Comparison of ENCODE assay signal across 9 mouse cellular contexts in the genomic region with DNA sequence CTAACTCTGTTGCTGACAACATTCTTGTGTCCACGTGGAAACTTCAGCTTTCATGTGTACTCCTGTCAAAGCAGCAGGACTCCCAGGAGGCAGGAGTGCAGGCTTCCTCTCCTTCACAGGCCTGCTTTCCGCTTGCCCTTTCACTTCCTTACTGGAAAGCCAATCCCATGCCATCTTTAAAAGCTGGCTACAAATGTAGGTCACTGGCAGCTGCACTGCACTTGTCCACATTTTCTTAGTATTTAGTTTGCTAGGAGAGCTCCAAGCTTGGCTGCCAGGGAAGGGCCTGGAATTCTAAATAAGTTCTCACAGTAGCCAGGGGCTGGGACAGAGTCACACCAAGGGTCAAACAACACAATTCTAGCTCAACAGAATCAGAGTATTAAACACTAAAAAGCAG. TPM values are rescaled to one million over a fixed set of nuclear protein-coding genes. Genes with fewer than 3 reads are reported as not detected.
A peak's percentile ranks its signal among the peaks of the same experiment; 100 is the strongest.
DNase-seq lines count a peak whose midpoint lies in the region; ATAC-seq lines count a peak whose summit lies in the region.
"Had no signal": no experiment of that assay in that cellular context is flagged by ENCODE, and none has a peak within 500 bp of the region (broad histone marks: within the 10 kb centered on the region; RNA-seq: fewer than 3 reads in every experiment).

No protein-coding gene starts in this region.

- H3K27ac ChIP-seq in hindbrain, embryonic 14.5 days: no peak overlapping the region; the same call in 1 of the 2 replicates
- no peak overlapping the region for H3K27ac ChIP-seq in hindbrain, embryonic 11.5 days (ENCODE audit: low read depth, low read length)
- no peak overlapping the region for H3K27ac ChIP-seq in midbrain, embryonic 13.5 days

- WGBS in hindbrain, embryonic 14.5 days: 43% methylated on average over 2 of the region's 2 CpGs
- 57% methylated on average over 2 of the region's 2 CpGs for whole genome bisulfite sequencing in hindbrain, embryonic 11.5 days
- 59% methylated on average over 2 of the region's 2 CpGs for WGBS in midbrain, embryonic 13.5 days

- H3K9me3 ChIP-seq in hindbrain, embryonic 14.5 days (ENCODE audit: control insufficient read depth, low read length): no peaks in the 10 kb centered on the region
- no peaks in the 10 kb centered on the region for H3K9me3 ChIP-seq in hindbrain, embryonic 11.5 days (ENCODE audit: control insufficient read depth, low read length)
- 0 out of 2 replicates have a peak, but pooled peaks cover 3% of the 10 kb centered on the region for H3K9me3 ChIP-seq in midbrain, embryonic 13.5 days

- no peak overlapping the region for H3K4me3 ChIP-seq in hindbrain, embryonic 14.5 days (replicated peaks; ENCODE audit: low read length)
- no peak overlapping the region for H3K4me3 ChIP-seq in hindbrain, embryonic 11.5 days (ENCODE audit: low read depth, low read length)
- no peak overlapping the region for H3K4me3 ChIP-seq in midbrain, embryonic 13.5 days (replicated peaks)

- no peak overlapping the region for H3K9ac ChIP-seq in hindbrain, embryonic 14.5 days
- no peak overlapping the region for H3K9ac ChIP-seq in hindbrain, embryonic 11.5 days (ENCODE audit: low read depth, low read length)
- no peak overlapping the region for H3K9ac ChIP-seq in midbrain, embryonic 13.5 days (replicated peaks)

- DNase-seq in hindbrain, embryonic 14.5 days (ENCODE audit: low spot score): peak; percentile 25
- no peak for DNase-seq in hindbrain, embryonic 11.5 days (ENCODE audit: low spot score)
- peak; percentile 6 to 23 for DNase-seq in adrenal gland, postnatal 36 days
- peak; percentile 9 to 46 for DNase-seq in frontal cortex, postnatal 36 days (ENCODE audit: low spot score in 2 of 2)
- peak; percentile 2 to 10 for DNase-seq in left cerebral cortex, adult 18-20 months (ENCODE audit: low spot score in 2 of 2)
- DNase-seq in urinary bladder, postnatal 14 days (ENCODE audit: low spot score): no peak

- ATAC-seq in hindbrain, embryonic 14.5 days (ENCODE audit: low FRiP score): no peak
- no peak for ATAC-seq in hindbrain, embryonic 11.5 days (ENCODE audit: low FRiP score)
- ATAC-seq in inflammation-experienced regulatory T-cells, adult 6 months: no peak
- ATAC-seq in midbrain, embryonic 13.5 days: no peak

- no peak overlapping the region for H3K4me2 ChIP-seq in hindbrain, embryonic 14.5 days (replicated peaks)
- no peak overlapping the region for H3K4me2 ChIP-seq in hindbrain, embryonic 11.5 days (replicated peaks; ENCODE audit: low read depth, low read length)
- H3K4me2 ChIP-seq in midbrain, embryonic 13.5 days (replicated peaks): no peak overlapping the region

- H3K4me1 ChIP-seq in hindbrain, embryonic 14.5 days (replicated peaks; ENCODE audit: control insufficient read depth, insufficient read depth, low read length): no peaks in the 10 kb centered on the region
- no peaks in the 10 kb centered on the region for H3K4me1 ChIP-seq in hindbrain, embryonic 11.5 days (replicated peaks; ENCODE audit: control insufficient read depth, insufficient read depth, low read length)
- no peaks in the 10 kb centered on the region for H3K4me1 ChIP-seq in midbrain, embryonic 13.5 days (replicated peaks)

- no peaks in the 10 kb centered on the region for H3K27me3 ChIP-seq in hindbrain, embryonic 14.5 days (ENCODE audit: control insufficient read depth, insufficient read depth, low read length)
- H3K27me3 ChIP-seq in hindbrain, embryonic 11.5 days (ENCODE audit: control insufficient read depth, insufficient read depth, low read length): no peaks in the 10 kb centered on the region
- H3K27me3 ChIP-seq in midbrain, embryonic 13.5 days: no peaks in the 10 kb centered on the region
- H3K27me3 ChIP-seq: CH12.LX had no signal

- H3K36me3 ChIP-seq in hindbrain, embryonic 14.5 days (replicated peaks; ENCODE audit: control insufficient read depth, insufficient read depth): no peaks in the 10 kb centered on the region
- H3K36me3 ChIP-seq in hindbrain, embryonic 11.5 days (ENCODE audit: control insufficient read depth, insufficient read depth, low read length): no peaks in the 10 kb centered on the region
- no peaks in the 10 kb centered on the region; the same call in 1 of the 2 replicates for H3K36me3 ChIP-seq in midbrain, embryonic 13.5 days

RNA-seq across cellular contexts. Expression of gene Elp4, which starts 49.6 kb away (rescaled TPM):
- polyA plus RNA-seq in hindbrain, embryonic 14.5 days (2014; fragmentation: Nextera tagmentation; extraction: Ambion mirVana): 35.4 and 36.0 TPM in 2 replicates
- polyA plus RNA-seq in hindbrain, embryonic 11.5 days (2014; fragmentation: Nextera tagmentation; extraction: Ambion mirVana): 55.6 and 61.9 TPM in 2 replicates
- 10 to 100 TPM; 13.3 to 18.8 TPM for total RNA-seq in adrenal gland, postnatal 36 days (2021)
- total RNA-seq in left cerebral cortex, adult 18-20 months (2021): 10 to 100 TPM; 18.5 to 22.5 TPM
- 10 to 100 TPM in 2 of 3 experiments, 1 to 10 TPM in 1; 8.8 to 16.9 (median 13.6) TPM for polyA plus RNA-seq in inflammation-experienced regulatory T-cells, adult 6 months (2017; shearing (Covaris generic))
- 43.3 and 45.2 TPM in 2 replicates for polyA plus RNA-seq in midbrain, embryonic 13.5 days (2015; fragmentation: Nextera tagmentation; extraction: Ambion mirVana)

RNA-seq across cellular contexts. Expression of gene Immp1l, which starts 49.7 kb away (rescaled TPM):
- polyA plus RNA-seq in hindbrain, embryonic 14.5 days (2014; fragmentation: Nextera tagmentation; extraction: Ambion mirVana): 105 and 109 TPM in 2 replicates
- 129 and 138 TPM in 2 replicates for polyA plus RNA-seq in hindbrain, embryonic 11.5 days (2014; fragmentation: Nextera tagmentation; extraction: Ambion mirVana)
- total RNA-seq in adrenal gland, postnatal 36 days (2021): 10 to 100 TPM; 43.7 to 52.8 TPM
- 10 to 100 TPM; 26.7 to 30.3 TPM for total RNA-seq in left cerebral cortex, adult 18-20 months (2021)
- polyA plus RNA-seq in inflammation-experienced regulatory T-cells, adult 6 months (2017; shearing (Covaris generic)): 10 to 100 TPM; 49.6 to 59.0 (median 58.7) TPM
- 103 and 106 TPM in 2 replicates for polyA plus RNA-seq in midbrain, embryonic 13.5 days (2015; fragmentation: Nextera tagmentation; extraction: Ambion mirVana)

Comparison
In these comparisons a context has a peak if more than half of its experiments do, and no peak if none do; other contexts are left out.
1. DNase-seq: peak in hindbrain, embryonic 14.5 days (single experiment), adrenal gland, postnatal 36 days (2 of 2), frontal cortex, postnatal 36 days (2 of 2) and left cerebral cortex, adult 18-20 months (2 of 2); none in hindbrain, embryonic 11.5 days (single experiment) and urinary bladder, postnatal 14 days (single experiment).